Mouse (Mus musculus): ENCODE measurements around the gene Eno3. TPM values are rescaled to one million over a fixed set of nuclear protein-coding genes. Genes with fewer than 3 reads are reported as not detected.

Gene Eno3
- 4.1 and 5.0 TPM in 2 replicates for polyA plus RNA-seq (2021; fragmentation: Nextera tagmentation)
- long read RNA-seq, experiment 1, partial matches to known transcripts, result 3 of 47 reads
- long read RNA-seq, experiment 1, other reads (novel, unspliced or antisense), result 40 of 47 reads
- long read RNA-seq, experiment 2, partial matches to known transcripts, result 0 of 6 reads
- long read RNA-seq, experiment 2, other reads (novel, unspliced or antisense), result 6 of 6 reads

GRCm38 (mm10) chr11:70656964-70657363 is at the start of gene Eno3:
Eno3 (plus strand) TSS chr11:70657202.

GRCm38 (mm10) chr11:70615516-70616093 is 41.4 kb upstream of the Eno3 start, which contains the start of gene 4930544D05Rik:
4930544D05Rik (plus strand) TSS chr11:70615848.

GRCm38 (mm10) chr11:70619101-70619500 is 37.9 kb upstream of the Eno3 start, which contains the start of gene Chrne:
Chrne (minus strand) TSS chr11:70619216.

GRCm38 (mm10) chr11:70638714-70639278 is 18.2 kb upstream of the Eno3 start, which contains the start of gene Gp1ba:
Gp1ba (plus strand) TSS chr11:70639122.

GRCm38 (mm10) chr11:70646691-70647650 is 10.0 kb upstream of the Eno3 start, which contains the start of the genes Rnf167 and Slc25a11:
Rnf167 (plus strand) TSS chr11:70647235.
Slc25a11 (minus strand) TSS chr11:70647479.

GRCm38 (mm10) chr11:70654198-70654922 is 2.6 kb upstream of the Eno3 start, which contains the start of gene Pfn1:
Pfn1 (minus strand) TSS chr11:70654644.

GRCm38 (mm10) chr11:70668771-70669505 is 11.9 kb downstream of the Eno3 start, which contains the start of gene Spag7:
Spag7 (minus strand) TSS chr11:70669416.

GRCm38 (mm10) chr11:70687601-70688199 is 30.7 kb downstream of the Eno3 start, which contains the start of gene Camta2:
Camta2 (minus strand) TSS chr11:70688105.

GRCm38 (mm10) chr11:70699722-70700556 is 42.9 kb downstream of the Eno3 start, which contains the start of the genes Inca1 and Kif1c:
Inca1 (minus strand) TSS chr11:70700155.
Kif1c (plus strand) TSS chr11:70700548.

Other genes with a start within 250 kb of the Eno3 start
- gene Pelp1, start 247.2 kb upstream of the Eno3 start, polyA plus RNA-seq (2021; fragmentation: Nextera tagmentation), result 4.6 and 12.1 TPM in 2 replicates
- gene Arrb2, start 224.6 kb upstream of the Eno3 start, polyA plus RNA-seq (2021; fragmentation: Nextera tagmentation), result 4.4 and 10.5 TPM in 2 replicates
- 17.4 and 19.0 TPM in 2 replicates for gene Med11, start 205.3 kb upstream of the Eno3 start, polyA plus RNA-seq (2021; fragmentation: Nextera tagmentation)
- 0.15 TPM in 1 of 2 replicates, not detected in the other for gene Zmynd15, start 197.8 kb upstream of the Eno3 start, polyA plus RNA-seq (2021; fragmentation: Nextera tagmentation)
- gene Cxcl16, start 197.2 kb upstream of the Eno3 start, polyA plus RNA-seq (2021; fragmentation: Nextera tagmentation), result 2.2 and 3.3 TPM in 2 replicates
- 0.38 and 0.93 TPM in 2 replicates for gene Tm4sf5, start 152.0 kb upstream of the Eno3 start, polyA plus RNA-seq (2021; fragmentation: Nextera tagmentation)
- 0.33 and 0.36 TPM in 2 replicates for gene Vmo1, start 142.6 kb upstream of the Eno3 start, polyA plus RNA-seq (2021; fragmentation: Nextera tagmentation)
- 0.38 TPM in 1 of 2 replicates, not detected in the other for gene Gltpd2, start 138.0 kb upstream of the Eno3 start, polyA plus RNA-seq (2021; fragmentation: Nextera tagmentation)
- 559 and 574 TPM in 2 replicates for gene Psmb6, start 131.8 kb upstream of the Eno3 start, polyA plus RNA-seq (2021; fragmentation: Nextera tagmentation)
- gene Gm40193, start 124.3 kb upstream of the Eno3 start, polyA plus RNA-seq (2021; fragmentation: Nextera tagmentation), result not detected in 2 replicates
- 5.1 and 8.5 TPM in 2 replicates for gene Pld2, start 117.1 kb upstream of the Eno3 start, polyA plus RNA-seq (2021; fragmentation: Nextera tagmentation)
- gene Mink1, start 94.3 kb upstream of the Eno3 start, polyA plus RNA-seq (2021; fragmentation: Nextera tagmentation), result 16.0 and 79.5 TPM in 2 replicates
- not detected in 2 replicates for gene 4930544D05Rik, start 41.4 kb upstream of the Eno3 start, polyA plus RNA-seq (2021; fragmentation: Nextera tagmentation)
- 0.31 TPM in 1 of 2 replicates, not detected in the other for gene Chrne, start 38.0 kb upstream of the Eno3 start, polyA plus RNA-seq (2021; fragmentation: Nextera tagmentation)
- 0.10 TPM in 2 replicates for gene Gp1ba, start 18.1 kb upstream of the Eno3 start, polyA plus RNA-seq (2021; fragmentation: Nextera tagmentation)
- gene Rnf167, start 10.0 kb upstream of the Eno3 start, polyA plus RNA-seq (2021; fragmentation: Nextera tagmentation), result 81.8 and 93.4 TPM in 2 replicates
- 175 and 205 TPM in 2 replicates for gene Slc25a11, start 9.7 kb upstream of the Eno3 start, polyA plus RNA-seq (2021; fragmentation: Nextera tagmentation)
- 296 and 431 TPM in 2 replicates for gene Pfn1, start 2.6 kb upstream of the Eno3 start, polyA plus RNA-seq (2021; fragmentation: Nextera tagmentation)
- 75.7 and 84.4 TPM in 2 replicates for gene Spag7, start 12.2 kb downstream of the Eno3 start, polyA plus RNA-seq (2021; fragmentation: Nextera tagmentation)
- 53.9 and 107 TPM in 2 replicates for gene Camta2, start 30.9 kb downstream of the Eno3 start, polyA plus RNA-seq (2021; fragmentation: Nextera tagmentation)
- gene Inca1, start 43.0 kb downstream of the Eno3 start, polyA plus RNA-seq (2021; fragmentation: Nextera tagmentation), result 3.7 and 3.8 TPM in 2 replicates
- gene Kif1c, start 43.3 kb downstream of the Eno3 start, polyA plus RNA-seq (2021; fragmentation: Nextera tagmentation), result 0.82 and 4.5 TPM in 2 replicates
- gene Zfp3, start 107.0 kb downstream of the Eno3 start, polyA plus RNA-seq (2021; fragmentation: Nextera tagmentation), result 10.3 and 10.8 TPM in 2 replicates
- 0.20 TPM in 1 of 2 replicates, not detected in the other for gene Scimp, start 155.4 kb downstream of the Eno3 start, polyA plus RNA-seq (2021; fragmentation: Nextera tagmentation)
- gene Rabep1, start 187.6 kb downstream of the Eno3 start, polyA plus RNA-seq (2021; fragmentation: Nextera tagmentation), result 88.3 and 101 TPM in 2 replicates